Mouse (Mus musculus) neural tube, embryonic 13.5 days (tissue): ENCODE measurements around the gene Megf8. TPM values are rescaled to one million over a fixed set of nuclear protein-coding genes. Genes with fewer than 3 reads are reported as not detected.

Source experiments
- ATAC-seq: fragments of 200-750 bp; cut with Nextera tagmentation; 2 replicates; pipeline ENCODE4 v1.8.0; 2017; ENCODE audit warnings: low read depth, mild to moderate bottlenecking, moderate TSS enrichment, moderate library complexity
- H3K27ac ChIP-seq: fragments of 300-500 bp; sonication (generic); replicated peaks from 2 replicates; pipeline ENCODE4 v1.5.1; 2015; ENCODE audit warnings: moderate library complexity, mild to moderate bottlenecking, inconsistent platforms
- H3K27me3 ChIP-seq: fragments of 300-500 bp; sonication (generic); 2 replicates; pipeline ENCODE4 v1.6.1; 2015; ENCODE audit warnings: mild to moderate bottlenecking, inconsistent platforms
- H3K36me3 ChIP-seq: fragments of 300-500 bp; sonication (generic); 2 replicates; pipeline ENCODE4 v1.6.1; 2015; ENCODE audit warnings: mild to moderate bottlenecking, inconsistent platforms
- H3K4me1 ChIP-seq: fragments of 300-500 bp; sonication (generic); replicated peaks from 2 replicates; pipeline ENCODE4 v1.6.1; 2015; ENCODE audit warnings: inconsistent platforms
- H3K4me2 ChIP-seq: fragments of 300-500 bp; sonication (generic); 2 replicates; pipeline ENCODE4 v1.6.1; 2015; ENCODE audit warnings: inconsistent platforms, mild to moderate bottlenecking, moderate library complexity
- H3K4me3 ChIP-seq: fragments of 300-500 bp; sonication (generic); 2 replicates; pipeline ENCODE4 v1.5.1; 2015; ENCODE audit warnings: mild to moderate bottlenecking, inconsistent platforms
- H3K9ac ChIP-seq: fragments of 300-500 bp; sonication (generic); 2 replicates; pipeline ENCODE4 v1.6.1; 2015; ENCODE audit warnings: moderate library complexity, mild to moderate bottlenecking, inconsistent platforms
- H3K9me3 ChIP-seq: fragments of 300-500 bp; sonication (generic); 2 replicates; pipeline ENCODE4 v1.6.1; 2016; ENCODE audit warnings: inconsistent platforms
- WGBS: fragments of 180-500 bp; shearing (Covaris S2); methylation state at CpG from one replicate; pipeline ENCODE4 v1.1.7; 2015; 5-methylcytosine and 5-hydroxymethylcytosine counted together
- polyA plus RNA-seq: library from polyadenylated mRNA; unstranded; fragments of >200 nt; fragmentation: Nextera tagmentation; extraction: Ambion mirVana; gene quantifications from 2 replicates; pipeline ENCODE4 v1.2.1, GENCODE M21; 2015

The Megf8 gene
- 18.3 TPM in 2 replicates for polyA plus RNA-seq

- H3K4me2 ChIP-seq, result peak within 1 kb of the TSS; percentile 93
- peak; percentile 99 for ATAC-seq
- no peaks in the 10 kb centered on the region for H3K9me3 ChIP-seq
- H3K36me3 ChIP-seq, result peaks cover 4% of the 10 kb centered on the region; the same call in 1 of the 2 replicates
- WGBS, result under 1% methylated on average over 52 of the region's 52 CpGs
- H3K4me1 ChIP-seq, result peaks cover 49% of the 10 kb centered on the region
- peak within 1 kb of the TSS; percentile 93 for H3K27ac ChIP-seq
- H3K4me3 ChIP-seq, result peak within 1 kb of the TSS; percentile 74
- peak within 1 kb of the TSS; percentile 88 for H3K9ac ChIP-seq
- peaks cover 37% of the 10 kb centered on the region for H3K27me3 ChIP-seq
Observed at GRCm38 (mm10) chr7:25316532-25317445, at the start of gene Megf8. Gene Megf8 (plus strand): TSS chr7:25317164.

GRCm38 (mm10) chr7:25267301-25267750 lies 49.6 kb upstream of the Megf8 start, which contains the start of gene Cic:
Gene Cic (plus strand): TSS chr7:25267704.
- peaks cover 17% of the 10 kb centered on the region for H3K36me3 ChIP-seq
- H3K9me3 ChIP-seq, result no peaks in the 10 kb centered on the region
- H3K9ac ChIP-seq, result peak within 1 kb of the TSS; percentile 82
- H3K4me3 ChIP-seq, result peak within 1 kb of the TSS; percentile 71
- WGBS, result under 1% methylated on average over 29 of the region's 29 CpGs
- peak within 1 kb of the TSS; percentile 88 for H3K4me2 ChIP-seq
- peak; percentile 90 for ATAC-seq
- no peaks in the 10 kb centered on the region for H3K27me3 ChIP-seq
- peaks cover 30% of the 10 kb centered on the region for H3K4me1 ChIP-seq
- peak within 1 kb of the TSS; percentile 93 for H3K27ac ChIP-seq

- under 1% methylated on average over 33 of the region's 33 CpGs for WGBS
- no peaks in the 10 kb centered on the region for H3K27me3 ChIP-seq
- H3K27ac ChIP-seq, result peak overlapping the region; percentile 93
- H3K4me3 ChIP-seq, result peak overlapping the region; percentile 71
- H3K9ac ChIP-seq, result peak overlapping the region; percentile 82
- H3K36me3 ChIP-seq, result peaks cover 23% of the 10 kb centered on the region
- H3K9me3 ChIP-seq, result no peaks in the 10 kb centered on the region
- peaks cover 33% of the 10 kb centered on the region for H3K4me1 ChIP-seq
- ATAC-seq, result peak; percentile 96
- H3K4me2 ChIP-seq, result peak overlapping the region; percentile 88
Observed at GRCm38 (mm10) chr7:25267751-25268463, 49.1 kb upstream of the Megf8 start.

GRCm38 (mm10) chr7:25268588-25268987 lies 48.4 kb upstream of the Megf8 start:
- peak overlapping the region; percentile 91 for H3K27ac ChIP-seq
- H3K4me3 ChIP-seq, result peak overlapping the region; percentile 71
- 7% methylated on average over 7 of the region's 7 CpGs for WGBS
- ATAC-seq, result 0 out of 2 replicates have a peak, but pooled peaks have one; percentile 1
- peaks cover 29% of the 10 kb centered on the region for H3K36me3 ChIP-seq
- H3K27me3 ChIP-seq, result no peaks in the 10 kb centered on the region
- H3K9me3 ChIP-seq, result no peaks in the 10 kb centered on the region
- H3K4me2 ChIP-seq, result peak overlapping the region; percentile 88
- peaks cover 39% of the 10 kb centered on the region for H3K4me1 ChIP-seq
- H3K9ac ChIP-seq, result peak overlapping the region; percentile 82

- no peak for ATAC-seq
- peak overlapping the region; percentile 88 for H3K4me2 ChIP-seq
- H3K27me3 ChIP-seq, result no peaks in the 10 kb centered on the region
- H3K4me3 ChIP-seq, result peak overlapping the region; percentile 71
- H3K9me3 ChIP-seq, result no peaks in the 10 kb centered on the region
- 37% methylated on average over 4 of the region's 4 CpGs for WGBS
- peaks cover 44% of the 10 kb centered on the region for H3K4me1 ChIP-seq
- H3K9ac ChIP-seq, result peak overlapping the region; percentile 82
- peak overlapping the region; percentile 91 for H3K27ac ChIP-seq
- peaks cover 34% of the 10 kb centered on the region for H3K36me3 ChIP-seq
Observed at GRCm38 (mm10) chr7:25269029-25269428, 47.9 kb upstream of the Megf8 start.

GRCm38 (mm10) chr7:25269545-25270271 lies 47.3 kb upstream of the Megf8 start:
- no peak for ATAC-seq
- peak overlapping the region; percentile 82 for H3K9ac ChIP-seq
- H3K9me3 ChIP-seq, result no peaks in the 10 kb centered on the region
- H3K36me3 ChIP-seq, result peaks cover 35% of the 10 kb centered on the region
- WGBS, result 86% methylated on average over 8 of the region's 8 CpGs
- peak overlapping the region; percentile 71 for H3K4me3 ChIP-seq
- H3K27ac ChIP-seq, result no peak overlapping the region; the same call in 1 of the 2 replicates
- peaks cover 50% of the 10 kb centered on the region for H3K4me1 ChIP-seq
- peak overlapping the region; percentile 88 for H3K4me2 ChIP-seq
- no peaks in the 10 kb centered on the region for H3K27me3 ChIP-seq

- H3K27me3 ChIP-seq, result no peaks in the 10 kb centered on the region
- no peak overlapping the region; the same call in 1 of the 2 replicates for H3K4me2 ChIP-seq
- no peak overlapping the region for H3K4me3 ChIP-seq
- H3K27ac ChIP-seq, result no peak overlapping the region
- H3K4me1 ChIP-seq, result peaks cover 63% of the 10 kb centered on the region
- peak overlapping the region; percentile 82 for H3K9ac ChIP-seq
- no peaks in the 10 kb centered on the region for H3K9me3 ChIP-seq
- H3K36me3 ChIP-seq, result peaks cover 39% of the 10 kb centered on the region
- 89% methylated on average over 35 of the region's 35 CpGs for WGBS
- no peak for ATAC-seq
Observed at GRCm38 (mm10) chr7:25270652-25271633, 46.0 kb upstream of the Megf8 start.

GRCm38 (mm10) chr7:25271651-25272444 lies 45.1 kb upstream of the Megf8 start:
- ATAC-seq, result no peak
- H3K9ac ChIP-seq, result no peak overlapping the region
- no peak overlapping the region for H3K27ac ChIP-seq
- no peaks in the 10 kb centered on the region for H3K27me3 ChIP-seq
- WGBS, result 92% methylated on average over 29 of the region's 30 CpGs
- no peak overlapping the region for H3K4me2 ChIP-seq
- peaks cover 39% of the 10 kb centered on the region for H3K36me3 ChIP-seq
- peaks cover 67% of the 10 kb centered on the region for H3K4me1 ChIP-seq
- no peaks in the 10 kb centered on the region for H3K9me3 ChIP-seq
- no peak overlapping the region for H3K4me3 ChIP-seq

- 92% methylated on average over 38 of the region's 38 CpGs for WGBS
- peaks cover 39% of the 10 kb centered on the region for H3K36me3 ChIP-seq
- no peak overlapping the region for H3K4me3 ChIP-seq
- no peaks in the 10 kb centered on the region for H3K9me3 ChIP-seq
- no peak overlapping the region for H3K4me2 ChIP-seq
- ATAC-seq, result no peak
- no peak overlapping the region for H3K27ac ChIP-seq
- H3K9ac ChIP-seq, result 0 out of 2 replicates have a peak overlapping the region, but pooled peaks have one; percentile 41
- H3K27me3 ChIP-seq, result no peaks in the 10 kb centered on the region
- peaks cover 73% of the 10 kb centered on the region for H3K4me1 ChIP-seq
Observed at GRCm38 (mm10) chr7:25272445-25273258, 44.3 kb upstream of the Megf8 start.
